Mouse (Mus musculus) embryonic facial prominence, embryonic 12.5 days (tissue): ENCODE measurements around the gene Gm49510. TPM values are rescaled to one million over a fixed set of nuclear protein-coding genes. Genes with fewer than 3 reads are reported as not detected.

Experiments
- ATAC-seq: fragments of 200-750 bp; cut with Nextera tagmentation; 2 replicates; pipeline ENCODE4 v1.8.0; 2017; ENCODE audit not compliant: insufficient number of reproducible peaks, insufficient read depth, low FRiP score, low TSS enrichment
- H3K27ac ChIP-seq: fragments of 300-500 bp; sonication (generic); 2 replicates; pipeline ENCODE4 v1.5.1; 2016; ENCODE audit warnings: mild to moderate bottlenecking
- H3K27me3 ChIP-seq: fragments of 300-500 bp; sonication (generic); 2 replicates; pipeline ENCODE4 v1.6.1; 2016; ENCODE audit warnings: mild to moderate bottlenecking, moderate library complexity
- H3K36me3 ChIP-seq: fragments of 300-500 bp; sonication (generic); 2 replicates; pipeline ENCODE4 v1.6.1; 2016; ENCODE audit warnings: mild to moderate bottlenecking
- H3K4me1 ChIP-seq: fragments of 300-500 bp; sonication (generic); 2 replicates; pipeline ENCODE4 v1.6.1; 2016
- H3K4me2 ChIP-seq: fragments of 300-500 bp; sonication (generic); replicated peaks from 2 replicates; pipeline ENCODE4 v1.6.1; 2016; ENCODE audit warnings: mild to moderate bottlenecking, moderate library complexity
- H3K4me3 ChIP-seq: fragments of 300-500 bp; sonication (generic); 2 replicates; pipeline ENCODE4 v1.5.1; 2016; ENCODE audit warnings: mild to moderate bottlenecking
- H3K9ac ChIP-seq: fragments of 300-500 bp; sonication (generic); 2 replicates; pipeline ENCODE4 v1.6.1; 2016; ENCODE audit warnings: mild to moderate bottlenecking, moderate library complexity
- H3K9me3 ChIP-seq: fragments of 300-500 bp; sonication (generic); 2 replicates; pipeline ENCODE4 v1.6.1; 2016; ENCODE audit warnings: mild to moderate bottlenecking, moderate library complexity
- WGBS: fragments of 180-500 bp; shearing (Covaris S2); methylation state at CpG from one replicate; pipeline ENCODE4 v1.1.7; 2016; 5-methylcytosine and 5-hydroxymethylcytosine counted together
- polyA plus RNA-seq: library from polyadenylated mRNA; unstranded; fragments of >200 nt; fragmentation: Nextera tagmentation; extraction: Ambion mirVana; gene quantifications from 2 replicates; pipeline ENCODE4 v1.2.1, GENCODE M21; 2016

The Gm49510 gene
- polyA plus RNA-seq, 1 experiment from 2014 or later: 0.29 TPM

GRCm38 (mm10) chr15:78931577-78931976 is 32.1 kb downstream of the Gm49510 start:
- Histone ChIP-seq H3K9ac (no peak overlapping the region), H3K4me1 (peaks cover 17% of the 10 kb centered on the region), H3K36me3 (peaks cover 19% of the 10 kb centered on the region), H3K27me3 (no peaks in the 10 kb centered on the region), H3K27ac (no peak overlapping the region), H3K9me3 (no peaks in the 10 kb centered on the region), H3K4me2 (no peak overlapping the region), H3K4me3 (no peak overlapping the region)
- WGBS: 32% methylated on average over 3 of the region's 3 CpGs
- no peak for ATAC-seq

GRCm38 (mm10) chr15:78934784-78935320 is 35.4 kb downstream of the Gm49510 start, which contains the start of gene Nol12:
Gene Nol12, plus strand, starts transcription at chr15:78934933.
- Histone ChIP-seq H3K9ac (peak within 1 kb of the TSS; percentile 84), H3K4me3 (peak within 1 kb of the TSS; percentile 73), H3K27me3 (no peaks in the 10 kb centered on the region), H3K9me3 (no peaks in the 10 kb centered on the region), H3K4me2 (peak within 1 kb of the TSS; percentile 83), H3K36me3 (peaks cover 40% of the 10 kb centered on the region), H3K27ac (peak within 1 kb of the TSS; percentile 93), H3K4me1 (peaks cover 8% of the 10 kb centered on the region)
- peak; percentile 83 for ATAC-seq
- under 1% methylated on average over 42 of the region's 42 CpGs for WGBS

GRCm38 (mm10) chr15:78936403-78936802 is 36.9 kb downstream of the Gm49510 start:
- Histone ChIP-seq H3K36me3 (peaks cover 49% of the 10 kb centered on the region), H3K4me1 (peaks cover 8% of the 10 kb centered on the region), H3K27ac (no peak overlapping the region), H3K9me3 (no peaks in the 10 kb centered on the region), H3K4me3 (no peak overlapping the region), H3K27me3 (no peaks in the 10 kb centered on the region), H3K9ac (no peak overlapping the region), H3K4me2 (no peak overlapping the region; the same call in 1 of the 2 replicates)
- no peak for ATAC-seq
- 89% methylated on average over 12 of the region's 12 CpGs for WGBS

- Histone ChIP-seq H3K27ac (no peak overlapping the region), H3K4me2 (no peak overlapping the region), H3K4me3 (no peak overlapping the region), H3K9ac (no peak overlapping the region), H3K36me3 (peaks cover 52% of the 10 kb centered on the region), H3K9me3 (no peaks in the 10 kb centered on the region), H3K27me3 (no peaks in the 10 kb centered on the region), H3K4me1 (peaks cover 8% of the 10 kb centered on the region)
- 94% methylated on average over 10 of the region's 10 CpGs for WGBS
- ATAC-seq: no peak
These were observed 37.8 kb downstream of the Gm49510 start for GRCm38 (mm10) chr15:78937311-78937710.

GRCm38 (mm10) chr15:78937963-78938362 is 38.5 kb downstream of the Gm49510 start:
- peaks cover 13% of the 10 kb centered on the region for H3K4me1 ChIP-seq
- no peaks in the 10 kb centered on the region for H3K9me3 ChIP-seq
- no peak overlapping the region for H3K4me3 ChIP-seq
- H3K4me2 ChIP-seq: no peak overlapping the region
- peaks cover 52% of the 10 kb centered on the region for H3K36me3 ChIP-seq
- WGBS: 97% methylated on average over 2 of the region's 2 CpGs
- no peak overlapping the region for H3K9ac ChIP-seq
- no peak for ATAC-seq
- no peaks in the 10 kb centered on the region for H3K27me3 ChIP-seq
- H3K27ac ChIP-seq: no peak overlapping the region

GRCm38 (mm10) chr15:78940325-78940724 is 40.9 kb downstream of the Gm49510 start:
- peaks cover 52% of the 10 kb centered on the region for H3K36me3 ChIP-seq
- H3K27me3 ChIP-seq: no peaks in the 10 kb centered on the region
- H3K4me3 ChIP-seq: no peak overlapping the region
- no peaks in the 10 kb centered on the region for H3K9me3 ChIP-seq
- ATAC-seq: no peak
- H3K4me2 ChIP-seq: no peak overlapping the region
- H3K27ac ChIP-seq: no peak overlapping the region
- H3K9ac ChIP-seq: no peak overlapping the region
- 89% methylated on average over 13 of the region's 13 CpGs for WGBS
- H3K4me1 ChIP-seq: peaks cover 13% of the 10 kb centered on the region

- H3K9ac ChIP-seq: peak overlapping the region; percentile 64
- peak overlapping the region; percentile 45 for H3K4me2 ChIP-seq
- H3K9me3 ChIP-seq: no peaks in the 10 kb centered on the region
- H3K4me3 ChIP-seq: peak overlapping the region; percentile 18; the same call in 1 of the 2 replicates
- no peak overlapping the region for H3K27ac ChIP-seq
- no peak for ATAC-seq
- H3K27me3 ChIP-seq: no peaks in the 10 kb centered on the region
- WGBS: 0% methylated on average over 9 of the region's 9 CpGs
- peaks cover 39% of the 10 kb centered on the region for H3K36me3 ChIP-seq
- H3K4me1 ChIP-seq: peaks cover 9% of the 10 kb centered on the region
These were observed 43.2 kb downstream of the Gm49510 start for GRCm38 (mm10) chr15:78942663-78943062.

GRCm38 (mm10) chr15:78946232-78946631 is 46.8 kb downstream of the Gm49510 start:
- Histone ChIP-seq H3K27ac (no peak overlapping the region), H3K9me3 (no peaks in the 10 kb centered on the region), H3K4me2 (no peak overlapping the region), H3K27me3 (no peaks in the 10 kb centered on the region), H3K4me3 (no peak overlapping the region), H3K4me1 (peaks cover 13% of the 10 kb centered on the region), H3K9ac (no peak overlapping the region), H3K36me3 (peaks cover 4% of the 10 kb centered on the region)
- WGBS: 81% methylated on average over 7 of the region's 7 CpGs
- ATAC-seq: no peak

- Histone ChIP-seq H3K9ac (peak within 1 kb of the TSS; percentile 53), H3K27ac (peak within 1 kb of the TSS; percentile 73), H3K9me3 (no peaks in the 10 kb centered on the region), H3K4me1 (peaks cover 10% of the 10 kb centered on the region), H3K27me3 (no peaks in the 10 kb centered on the region), H3K36me3 (0 out of 2 replicates have a peak, but pooled peaks cover 5% of the 10 kb centered on the region), H3K4me2 (peak within 1 kb of the TSS; percentile 60), H3K4me3 (peak within 1 kb of the TSS; percentile 49)
- under 1% methylated on average over 24 of the region's 24 CpGs for WGBS
- peak; percentile 95 for ATAC-seq
These were observed 48.2 kb downstream of the Gm49510 start, which contains the start of gene Triobp for GRCm38 (mm10) chr15:78947657-78948056. Gene Triobp, plus strand, starts transcription at chr15:78947724.

GRCm38 (mm10) chr15:78948152-78948725 is 48.8 kb downstream of the Gm49510 start:
- H3K4me1 ChIP-seq: peaks cover 9% of the 10 kb centered on the region; the same call in 1 of the 2 replicates
- 2% methylated on average over 11 of the region's 11 CpGs for WGBS
- ATAC-seq: no peak
- 0 out of 2 replicates have a peak, but pooled peaks cover 8% of the 10 kb centered on the region for H3K36me3 ChIP-seq
- no peaks in the 10 kb centered on the region for H3K9me3 ChIP-seq
- peak overlapping the region; percentile 49 for H3K4me3 ChIP-seq
- H3K27ac ChIP-seq: peak overlapping the region; percentile 73
- H3K9ac ChIP-seq: peak overlapping the region; percentile 53
- no peaks in the 10 kb centered on the region for H3K27me3 ChIP-seq
- H3K4me2 ChIP-seq: peak overlapping the region; percentile 60

- WGBS: 96% methylated on average over 3 of the region's 3 CpGs
- H3K27me3 ChIP-seq: no peaks in the 10 kb centered on the region
- H3K4me1 ChIP-seq: peaks cover 9% of the 10 kb centered on the region; the same call in 1 of the 2 replicates
- no peak overlapping the region for H3K27ac ChIP-seq
- no peaks in the 10 kb centered on the region for H3K9me3 ChIP-seq
- ATAC-seq: no peak
- H3K9ac ChIP-seq: no peak overlapping the region
- H3K36me3 ChIP-seq: peaks cover 13% of the 10 kb centered on the region; the same call in 1 of the 2 replicates
- peak overlapping the region; percentile 49 for H3K4me3 ChIP-seq
- H3K4me2 ChIP-seq: peak overlapping the region; percentile 60
These were observed 49.4 kb downstream of the Gm49510 start for GRCm38 (mm10) chr15:78948883-78949282.

GRCm38 (mm10) chr15:78955663-78956062 is 56.2 kb downstream of the Gm49510 start:
- no peak for ATAC-seq
- Histone ChIP-seq H3K36me3 (peaks cover 33% of the 10 kb centered on the region; the same call in 1 of the 2 replicates), H3K27me3 (no peaks in the 10 kb centered on the region), H3K4me1 (peaks cover 16% of the 10 kb centered on the region; the same call in 1 of the 2 replicates), H3K9ac (no peak overlapping the region), H3K4me2 (no peak overlapping the region), H3K4me3 (no peak overlapping the region), H3K27ac (no peak overlapping the region), H3K9me3 (no peaks in the 10 kb centered on the region)
- WGBS: 78% methylated on average over 3 of the region's 3 CpGs
